Mouse (Mus musculus): Measurements from ENCODE around the gene Trh. TPM values are rescaled to one million over a fixed set of nuclear protein-coding genes. Genes with fewer than 3 reads are reported as not detected.

The Trh gene
- polyA plus RNA-seq (2017; shearing (Covaris generic)): 0.20 TPM

DNA sequence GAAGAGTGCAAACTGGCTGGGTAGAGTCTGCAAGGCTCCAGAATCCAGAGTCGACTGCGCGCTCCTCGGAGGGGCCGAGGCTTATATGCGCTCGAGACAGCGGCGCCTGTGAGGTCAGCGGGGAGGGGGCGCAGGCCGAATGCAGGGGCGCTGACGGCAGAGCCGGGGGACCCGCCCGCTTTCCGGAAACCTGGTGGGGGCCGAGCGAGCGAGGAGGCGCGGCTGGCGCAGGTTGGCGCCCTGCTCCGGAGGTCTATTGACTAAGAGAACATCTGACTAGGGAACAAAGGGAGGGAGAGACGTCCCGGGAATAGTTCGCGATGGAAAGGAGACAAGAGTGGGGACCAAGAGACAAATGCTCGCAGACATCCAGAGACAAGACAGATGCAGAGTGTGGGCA, at the start of gene Trh:
Gene Trh (minus strand): TSS at position 60 of the 400 bp plus-strand sequence.

DNA sequence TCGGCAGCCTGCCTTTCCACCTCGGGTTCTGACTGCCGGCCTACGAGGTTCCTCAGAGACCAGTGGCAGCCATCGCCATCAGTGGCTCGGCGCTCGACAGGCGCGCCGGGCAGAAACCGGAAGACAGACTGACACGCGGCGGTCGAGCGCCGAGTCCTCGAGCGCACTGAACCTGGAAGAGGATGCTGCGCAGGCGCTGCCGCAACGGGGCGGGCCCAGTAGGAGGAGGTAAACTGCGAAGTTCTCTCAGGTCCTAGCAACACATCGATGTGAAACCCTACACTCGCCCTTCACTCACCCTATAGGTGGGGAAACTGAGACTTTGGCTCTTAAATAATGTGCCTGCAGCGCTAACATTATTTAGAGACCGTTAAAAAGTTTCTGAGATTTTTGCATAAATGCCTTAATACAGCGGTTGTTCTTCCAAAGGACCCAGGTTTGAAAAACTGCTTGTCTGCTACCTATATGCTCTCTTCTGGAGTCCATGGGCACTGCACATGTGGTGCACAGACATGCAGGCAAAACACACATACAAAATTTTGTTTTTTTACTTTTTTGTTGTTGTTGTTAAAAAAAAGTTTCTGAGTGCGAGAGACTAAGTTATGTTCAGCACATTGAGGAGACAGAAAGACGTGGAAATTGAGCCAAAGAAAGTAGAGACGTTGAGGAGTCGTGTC, 29.5 kb downstream of the Trh start, which contains the start of gene Rbsn:
Gene Rbsn (minus strand): TSS at position 153 of the 677 bp plus-strand sequence.

Other genes starting within 250 kb of the Trh start
- 41.8 TPM for gene Nr2c2, start 153.3 kb downstream of the Trh start, polyA plus RNA-seq (2017; shearing (Covaris generic))
- gene Mrps25, start 60.6 kb downstream of the Trh start, polyA plus RNA-seq (2017; shearing (Covaris generic)): 47.3 TPM
- gene Rbsn, start 29.7 kb downstream of the Trh start, polyA plus RNA-seq (2017; shearing (Covaris generic)): 33.2 TPM